ENCODE assay signal across 26 mouse cellular contexts in the genomic region with DNA sequence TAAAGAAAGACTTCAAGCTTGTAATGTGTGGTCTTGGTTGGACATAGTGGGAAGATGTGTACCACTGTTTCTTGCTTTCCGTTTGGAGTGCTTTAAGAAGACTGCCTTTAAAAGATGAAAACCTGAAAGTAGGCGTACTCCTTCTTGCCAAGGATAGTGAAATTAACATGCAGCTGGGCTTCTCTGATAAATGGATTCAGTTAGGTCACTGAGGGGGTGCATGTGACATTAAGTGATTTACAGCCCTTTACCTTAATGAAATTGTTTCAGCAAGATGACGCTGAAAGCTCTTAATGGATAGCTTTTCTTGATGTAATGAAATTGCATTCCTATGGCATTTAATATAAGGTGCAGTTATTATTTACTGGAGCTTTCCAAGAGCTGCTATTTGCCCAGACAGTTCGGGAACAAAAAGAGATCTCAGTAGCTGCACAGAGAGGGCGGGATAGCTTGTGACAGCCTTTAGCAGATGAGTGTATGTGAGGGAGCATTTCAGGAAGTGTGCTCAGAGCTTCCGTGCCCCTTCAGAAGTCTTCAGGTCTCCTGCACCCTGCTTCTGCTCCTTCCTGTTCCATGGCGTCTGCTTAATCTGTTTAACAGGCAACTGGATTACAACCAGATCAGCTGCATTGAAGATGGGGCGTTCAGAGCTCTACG.
DNase-seq lines count a peak whose midpoint lies in the region; ATAC-seq lines count a peak whose summit lies in the region.
"Had no signal": no experiment of that assay in that cellular context is flagged by ENCODE, and none has a peak within 500 bp of the region (broad histone marks: within the 10 kb centered on the region; RNA-seq: fewer than 3 reads in every experiment).

No protein-coding gene starts in this region.

- H3K27me3 ChIP-seq in hindbrain, embryonic 12.5 days = no peaks in the 10 kb centered on the region
- no peaks in the 10 kb centered on the region for H3K27me3 ChIP-seq in neural tube, embryonic 13.5 days
- no peaks in the 10 kb centered on the region for H3K27me3 ChIP-seq in liver, embryonic 11.5 days (replicated peaks; ENCODE audit: control insufficient read depth, insufficient read depth, low read length)
- H3K27me3 ChIP-seq: embryonic facial prominence, embryonic 12.5 days; forebrain, embryonic 13.5 days; midbrain, embryonic 15.5 days had no signal

- peak overlapping the region; percentile 55 for H3K27ac ChIP-seq in hindbrain, embryonic 12.5 days
- H3K27ac ChIP-seq in neural tube, embryonic 13.5 days (replicated peaks) = peak overlapping the region; percentile 63
- no peak overlapping the region for H3K27ac ChIP-seq in liver, embryonic 11.5 days (ENCODE audit: low read depth, low read length)
- H3K27ac ChIP-seq: embryonic facial prominence, embryonic 12.5 days; forebrain, embryonic 13.5 days; layer of hippocampus, adult 2 months; midbrain, embryonic 15.5 days had no signal

- no peaks in the 10 kb centered on the region for H3K9me3 ChIP-seq in hindbrain, embryonic 12.5 days (replicated peaks)
- H3K9me3 ChIP-seq in neural tube, embryonic 13.5 days = no peaks in the 10 kb centered on the region
- H3K9me3 ChIP-seq in liver, embryonic 11.5 days (ENCODE audit: control insufficient read depth, low read length) = no peaks in the 10 kb centered on the region
- H3K9me3 ChIP-seq: embryonic facial prominence, embryonic 12.5 days; forebrain, embryonic 13.5 days; midbrain, embryonic 15.5 days had no signal

- DNase-seq in brain, adult 2 months (ENCODE audit: low read depth, low spot score) = peak; percentile 6
- DNase-seq in embryo, embryonic 10 days (ENCODE audit: low spot score) = peak; percentile 8
- DNase-seq in liver, embryonic 11.5 days (ENCODE audit: low spot score) = no peak
- DNase-seq in lung, postnatal 25 days (ENCODE audit: low spot score) = no peak
- no peak for DNase-seq in heart, adult 9 months (ENCODE audit: low spot score in 2 of 2)
- DNase-seq: adrenal gland, postnatal 14 days; cerebellum, adult 2 months; cerebellum, postnatal 36 days; gastrocnemius, postnatal 36 days; heart, postnatal 10 days; kidney, adult 18-20 months; kidney, postnatal 10 days; liver; liver, postnatal 0 days; lung, postnatal 10 days; thymus, postnatal 14 days had no signal

- H3K4me1 ChIP-seq in hindbrain, embryonic 12.5 days = no peaks in the 10 kb centered on the region
- H3K4me1 ChIP-seq in neural tube, embryonic 13.5 days (replicated peaks) = peaks cover 7% of the 10 kb centered on the region
- H3K4me1 ChIP-seq in liver, embryonic 11.5 days (replicated peaks; ENCODE audit: control insufficient read depth, insufficient read depth, low read length) = no peaks in the 10 kb centered on the region
- H3K4me1 ChIP-seq: embryonic facial prominence, embryonic 12.5 days; forebrain, embryonic 13.5 days had no signal

- H3K9ac ChIP-seq in hindbrain, embryonic 12.5 days = no peak overlapping the region
- 0 out of 2 replicates have a peak overlapping the region, but pooled peaks have one; percentile 18 for H3K9ac ChIP-seq in neural tube, embryonic 13.5 days
- H3K9ac ChIP-seq in liver, embryonic 11.5 days (ENCODE audit: low read depth, low read length) = no peak overlapping the region
- H3K9ac ChIP-seq: embryonic facial prominence, embryonic 12.5 days; forebrain, embryonic 13.5 days; liver, postnatal 0 days; midbrain, embryonic 15.5 days had no signal

- H3K36me3 ChIP-seq in hindbrain, embryonic 12.5 days = no peaks in the 10 kb centered on the region
- no peaks in the 10 kb centered on the region for H3K36me3 ChIP-seq in neural tube, embryonic 13.5 days
- H3K36me3 ChIP-seq in liver, embryonic 11.5 days (ENCODE audit: control insufficient read depth, insufficient read depth, low read length) = no peaks in the 10 kb centered on the region
- H3K36me3 ChIP-seq: embryonic facial prominence, embryonic 12.5 days; midbrain, embryonic 15.5 days had no signal

- ATAC-seq in hindbrain, embryonic 12.5 days (ENCODE audit: low FRiP score) = peak; percentile 46; the same call in 1 of the 2 replicates
- peak; percentile 59; the same call in 1 of the 2 replicates for ATAC-seq in neural tube, embryonic 13.5 days (ENCODE audit: low read depth)
- ATAC-seq in liver, embryonic 11.5 days (replicated peaks; ENCODE audit: low FRiP score) = no peak
- ATAC-seq: activated CD4-positive, CD25-positive, alpha-beta regulatory T cell, adult 4 months; forebrain, embryonic 13.5 days; liver, postnatal 0 days; midbrain, embryonic 15.5 days; Patski had no signal

- WGBS in hindbrain, embryonic 12.5 days = 48% methylated on average over 9 of the region's 9 CpGs
- 42% methylated on average over 9 of the region's 9 CpGs for WGBS in neural tube, embryonic 13.5 days
- WGBS in liver, embryonic 11.5 days = 49% methylated on average over 9 of the region's 9 CpGs

- no peak overlapping the region for H3K4me3 ChIP-seq in hindbrain, embryonic 12.5 days
- peak overlapping the region; percentile 10 for H3K4me3 ChIP-seq in neural tube, embryonic 13.5 days
- no peak overlapping the region for H3K4me3 ChIP-seq in liver, embryonic 11.5 days (ENCODE audit: low read depth, low read length)
- H3K4me3 ChIP-seq: embryonic facial prominence, embryonic 12.5 days; erythroblast, embryonic 14.5 days; forebrain, embryonic 13.5 days; layer of hippocampus, adult 2 months; midbrain, embryonic 15.5 days had no signal

- H3K4me2 ChIP-seq in hindbrain, embryonic 12.5 days (replicated peaks) = 0 out of 2 replicates have a peak overlapping the region, but pooled peaks have one; percentile 19
- H3K4me2 ChIP-seq in neural tube, embryonic 13.5 days = peak overlapping the region; percentile 25
- no peak overlapping the region for H3K4me2 ChIP-seq in liver, embryonic 11.5 days
- H3K4me2 ChIP-seq: embryonic facial prominence, embryonic 12.5 days; forebrain, embryonic 13.5 days; heart, embryonic 11.5 days; midbrain, embryonic 15.5 days had no signal

Comparison
In these comparisons a context has a peak if more than half of its experiments do, and no peak if none do; other contexts are left out.
1. DNase-seq: peak in brain, adult 2 months (single experiment) and embryo, embryonic 10 days (single experiment); none in liver, embryonic 11.5 days (single experiment), lung, postnatal 25 days (single experiment) and heart, adult 9 months (0 of 2).